Mouse (Mus musculus): ENCODE results near the gene Erc2.

Gene Erc2

DNA sequence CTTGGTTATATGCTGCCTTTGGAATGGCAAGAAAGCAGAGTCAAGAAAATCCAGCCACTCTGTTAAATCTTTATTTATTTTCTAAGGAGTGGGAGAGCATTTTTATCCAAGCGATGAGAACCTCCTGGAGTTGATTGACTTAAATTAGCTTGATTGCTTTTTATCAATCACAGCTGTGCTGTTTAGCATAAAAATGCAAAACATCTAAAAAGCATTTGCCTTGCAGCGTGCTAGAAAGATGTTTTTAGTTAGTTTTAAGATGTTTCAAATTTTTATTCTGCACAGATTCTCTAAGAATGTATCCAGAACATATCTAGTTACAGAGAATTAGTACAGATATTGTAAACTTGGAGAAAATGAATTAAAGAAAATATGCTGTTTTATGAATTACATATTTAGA lies 315.7 kb downstream of the Erc2 start:
- DNase-seq (ENCODE audit: low read depth, low spot score), result no peak

GRCm38 (mm10) chr14:27945276-27945675 lies 323.0 kb downstream of the Erc2 start:
- no peak for DNase-seq (ENCODE audit: low read depth, low spot score)

DNA sequence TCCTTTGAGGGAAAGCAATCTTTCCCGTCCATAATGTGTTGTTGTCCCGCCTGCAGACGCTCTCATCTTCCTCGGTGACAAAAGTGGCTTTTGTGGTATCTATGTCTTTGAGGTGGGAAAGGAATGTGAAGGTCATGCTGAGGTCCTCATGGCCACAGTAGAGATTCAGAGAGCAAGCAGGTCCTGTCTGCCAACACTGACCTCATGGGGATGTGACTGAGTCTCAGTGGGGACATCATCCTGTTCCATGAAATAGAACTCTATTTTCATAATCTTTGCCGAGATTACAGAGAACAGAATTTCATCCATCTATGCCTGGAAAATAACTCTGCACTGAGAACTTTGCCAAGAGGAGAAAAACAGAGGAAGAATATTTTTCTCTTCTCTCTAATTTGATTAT lies 324.0 kb downstream of the Erc2 start:
- no peak for DNase-seq (ENCODE audit: low read depth, low spot score)

- DNase-seq (ENCODE audit: low read depth, low spot score), result peak; percentile 51
Observed at GRCm38 (mm10) chr14:27948391-27948790, 326.2 kb downstream of the Erc2 start.

DNA sequence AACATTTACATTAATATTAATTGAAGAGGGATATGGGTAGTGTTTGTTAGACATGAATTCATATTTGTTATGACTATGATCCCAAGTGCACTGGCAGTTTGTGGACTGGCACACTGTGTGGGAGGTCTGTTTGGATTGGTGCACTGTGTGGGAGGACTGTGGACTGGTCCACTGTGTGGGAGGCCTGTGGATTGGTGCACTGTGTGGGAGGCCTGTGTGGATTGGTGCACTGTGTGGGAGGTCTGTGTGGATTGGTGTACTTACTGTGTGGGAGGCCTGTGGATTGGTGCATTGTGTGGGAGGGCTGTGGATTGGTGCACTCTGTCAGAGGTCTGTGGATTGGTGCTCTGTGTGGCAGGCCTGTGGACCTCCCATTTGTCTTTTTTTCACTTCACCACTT lies 331.6 kb downstream of the Erc2 start:
- DNase-seq (ENCODE audit: low read depth, low spot score), result no peak

DNA sequence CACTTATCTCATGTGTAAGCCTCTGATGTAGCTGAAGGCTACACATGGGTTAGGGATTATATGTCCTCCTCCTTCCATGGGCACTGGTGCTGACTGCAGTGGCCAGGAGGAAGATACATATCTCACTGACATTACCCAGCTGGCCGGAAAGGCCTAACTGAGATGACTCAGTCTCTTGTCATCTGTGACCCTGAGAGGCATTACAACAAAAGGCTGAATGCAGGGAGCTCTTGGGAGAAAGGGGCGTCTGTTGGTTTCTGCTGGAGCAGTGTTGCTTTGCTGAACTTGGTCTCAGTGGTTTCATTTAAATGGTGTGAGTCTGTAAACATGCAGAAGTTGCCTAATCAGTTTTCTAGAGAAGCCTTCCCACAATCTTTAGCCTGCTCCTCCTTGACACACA lies 334.6 kb downstream of the Erc2 start:
- DNase-seq (ENCODE audit: low read depth, low spot score), result no peak

DNA sequence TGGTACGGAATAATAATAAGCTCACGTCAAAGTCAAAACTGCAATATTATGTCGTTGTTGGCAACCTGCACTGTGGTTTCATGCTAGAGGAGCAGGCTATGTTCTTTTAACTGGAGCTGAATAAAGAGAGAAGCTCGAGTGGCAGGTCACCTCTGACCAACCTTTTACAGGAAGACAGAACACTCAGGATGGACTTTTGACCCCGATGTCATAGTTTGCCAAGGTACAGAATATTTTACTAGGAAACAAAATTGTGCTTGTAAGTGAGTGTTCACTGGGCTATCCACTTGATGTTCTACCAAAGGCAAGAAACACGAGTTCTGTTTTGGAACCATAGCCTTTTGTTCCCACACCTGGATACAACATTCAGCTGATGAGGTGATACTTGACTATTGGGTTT lies 351.5 kb downstream of the Erc2 start:
- DNase-seq (ENCODE audit: low read depth, low spot score), result no peak

GRCm38 (mm10) chr14:27975661-27976060 lies 353.4 kb downstream of the Erc2 start:
- no peak for DNase-seq (ENCODE audit: low read depth, low spot score)

- no peak for DNase-seq (ENCODE audit: low read depth, low spot score)
Observed at GRCm38 (mm10) chr14:27984758-27985157, 362.5 kb downstream of the Erc2 start.

DNA sequence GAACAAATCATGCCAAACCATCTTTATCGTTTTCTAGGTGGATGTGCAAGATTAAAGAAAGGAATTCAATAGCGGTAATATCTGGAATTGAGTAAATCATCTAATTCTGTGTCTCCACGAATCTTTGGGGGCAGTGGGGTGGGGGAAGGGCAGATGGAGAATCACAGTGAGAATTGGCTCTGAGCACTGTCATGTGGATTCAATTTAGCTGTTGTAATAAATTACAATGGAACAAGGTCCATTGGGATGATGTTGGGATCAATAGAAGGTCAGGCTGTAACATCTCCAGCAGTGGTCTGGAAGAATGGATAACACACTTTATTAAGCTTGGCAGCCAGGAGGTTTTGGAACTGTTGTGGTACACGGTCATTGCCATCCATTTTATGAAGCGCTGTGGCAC lies 363.0 kb downstream of the Erc2 start:
- DNase-seq (ENCODE audit: low read depth, low spot score), result peak; percentile 69

GRCm38 (mm10) chr14:27987422-27987821 lies 365.2 kb downstream of the Erc2 start:
- DNase-seq (ENCODE audit: low read depth, low spot score), result no peak

DNA sequence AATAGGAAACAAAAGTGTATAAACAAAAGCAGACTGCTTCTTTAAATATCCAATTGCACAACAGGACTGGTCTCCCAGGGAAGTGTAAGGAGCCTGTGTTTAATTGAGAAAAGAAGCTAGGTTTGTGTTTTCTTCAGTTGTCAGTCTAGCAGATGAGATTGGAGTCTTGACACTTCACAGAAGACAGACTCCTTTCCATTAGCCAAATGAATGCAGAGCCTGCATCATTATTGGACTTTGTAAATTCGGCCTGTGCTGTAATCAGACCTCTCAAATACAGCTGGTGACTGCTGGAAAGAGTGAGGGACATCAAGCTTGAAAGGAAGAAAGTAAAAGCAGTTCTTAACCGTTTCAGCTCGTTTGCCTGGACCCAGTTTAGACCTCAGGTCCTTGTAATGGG lies 376.3 kb downstream of the Erc2 start:
- no peak for DNase-seq (ENCODE audit: low read depth, low spot score)

DNA sequence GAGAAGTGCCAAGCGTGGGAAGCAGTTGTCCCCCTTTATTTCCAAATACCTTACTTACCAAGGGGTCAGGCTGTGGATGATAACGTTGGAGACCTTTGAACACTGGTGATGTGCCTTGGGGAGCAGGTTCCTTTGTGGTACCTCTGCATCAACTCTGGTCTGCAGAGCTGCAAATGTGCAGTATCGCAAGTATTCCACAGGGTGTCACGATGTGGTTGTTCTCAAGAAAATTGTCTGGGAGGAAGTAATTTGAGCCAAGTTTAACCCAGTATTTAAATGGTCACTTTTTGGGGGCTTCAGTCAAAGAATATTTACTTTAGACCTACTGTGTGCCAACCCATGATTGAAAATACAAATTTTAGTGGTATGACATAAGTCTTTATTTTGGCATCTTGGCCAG lies 381.8 kb downstream of the Erc2 start:
- DNase-seq (ENCODE audit: low read depth, low spot score), result peak; percentile 34

DNA sequence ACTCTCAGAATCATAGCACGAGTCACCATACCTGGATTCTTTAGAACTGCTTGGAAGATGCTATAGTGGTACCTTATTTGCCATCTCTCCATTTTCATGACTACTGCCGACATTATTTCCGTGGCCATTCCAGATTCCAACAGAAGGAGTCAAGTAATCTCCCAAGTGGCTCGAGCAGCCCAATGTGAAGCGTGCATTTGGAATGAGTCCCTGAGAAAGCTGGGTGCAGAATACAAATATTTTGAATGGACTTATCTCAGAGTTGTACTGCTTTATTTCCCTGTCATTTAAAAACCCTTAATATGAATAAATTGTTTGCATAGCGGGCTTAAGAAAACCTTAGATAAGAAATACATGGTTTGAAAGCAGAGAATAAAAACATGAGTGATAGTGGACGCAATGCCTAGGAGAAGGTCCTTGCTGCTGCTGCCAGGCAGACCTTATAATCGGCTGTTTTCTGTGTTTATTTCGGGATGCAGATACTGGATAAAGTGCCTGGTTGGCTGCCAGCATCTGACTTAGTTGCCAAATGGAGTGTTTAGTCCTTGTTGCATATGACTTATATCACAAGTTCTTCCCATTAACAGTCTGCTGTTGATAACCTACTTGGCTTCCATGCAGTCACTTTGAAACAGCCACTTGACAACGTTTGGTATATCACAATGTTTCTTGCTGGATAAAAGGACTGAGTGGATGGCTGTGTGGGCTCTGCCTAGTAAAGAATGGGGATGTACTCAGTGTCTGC lies 388.5 kb downstream of the Erc2 start:
- no peak for DNase-seq (ENCODE audit: low read depth, low spot score)

DNA sequence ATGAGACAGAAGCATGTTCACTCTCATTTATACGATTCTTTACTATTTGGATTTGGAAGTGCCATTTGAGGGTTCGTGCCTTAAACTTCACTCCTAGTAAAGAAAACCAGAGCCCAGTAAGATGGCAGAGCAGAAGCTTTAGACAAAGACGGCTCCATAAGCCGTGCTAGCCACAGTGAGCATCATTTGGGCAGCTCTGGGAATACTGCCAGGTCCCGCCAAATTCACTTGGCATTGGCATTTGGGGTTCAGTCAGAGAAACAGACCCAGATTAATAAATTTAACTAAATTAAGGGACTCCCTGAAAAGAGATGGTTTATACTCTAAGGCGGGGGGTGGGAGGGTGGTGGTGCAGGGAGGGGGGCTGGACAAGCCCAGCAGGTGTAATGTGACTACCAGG lies 401.0 kb downstream of the Erc2 start:
- DNase-seq (ENCODE audit: low read depth, low spot score), result no peak

- DNase-seq (ENCODE audit: low read depth, low spot score), result no peak
Observed at GRCm38 (mm10) chr14:28030870-28031269, 408.6 kb downstream of the Erc2 start.

DNA sequence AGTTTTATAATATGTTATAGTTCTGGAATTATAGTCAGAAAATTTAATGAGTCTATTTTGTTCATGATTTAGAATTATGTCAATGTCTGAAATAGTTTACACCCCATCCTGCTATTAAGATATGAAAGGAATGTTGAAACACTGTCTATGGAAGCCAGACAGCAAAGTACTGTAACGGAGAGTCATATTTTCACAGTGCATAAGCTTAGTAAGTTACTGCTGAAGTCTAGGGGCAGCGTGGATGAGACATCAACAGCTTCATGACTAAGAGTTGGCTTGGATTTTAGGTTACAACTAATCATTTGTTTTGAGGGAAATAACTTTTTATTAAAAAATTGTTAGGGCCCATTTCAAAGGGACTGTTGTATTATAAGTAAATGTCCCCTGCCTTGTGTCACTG lies 412.8 kb downstream of the Erc2 start:
- no peak for DNase-seq (ENCODE audit: low read depth, low spot score)

DNA sequence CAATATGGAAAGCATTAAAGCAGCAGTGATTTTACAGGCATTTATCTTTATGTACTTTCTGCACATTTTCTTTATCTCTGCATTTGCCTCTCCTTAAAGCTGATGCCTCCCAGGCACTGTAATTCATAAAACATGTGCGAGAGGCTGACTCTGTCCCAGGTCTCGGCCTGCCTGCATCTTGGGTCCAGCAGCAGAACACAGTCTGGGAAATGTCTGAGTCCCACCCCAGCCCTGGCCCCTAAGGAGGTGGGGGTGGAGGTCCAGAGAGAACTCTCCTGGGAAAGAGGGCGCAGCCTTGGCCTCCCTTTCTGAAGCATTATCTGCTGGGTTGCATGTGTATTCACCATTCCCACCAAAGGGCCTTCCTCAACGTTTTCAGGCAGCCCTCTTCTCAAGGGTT lies 420.9 kb downstream of the Erc2 start:
- DNase-seq (ENCODE audit: low read depth, low spot score), result no peak

- DNase-seq (ENCODE audit: low read depth, low spot score), result no peak
Observed at GRCm38 (mm10) chr14:28051646-28052045, 429.4 kb downstream of the Erc2 start.

DNA sequence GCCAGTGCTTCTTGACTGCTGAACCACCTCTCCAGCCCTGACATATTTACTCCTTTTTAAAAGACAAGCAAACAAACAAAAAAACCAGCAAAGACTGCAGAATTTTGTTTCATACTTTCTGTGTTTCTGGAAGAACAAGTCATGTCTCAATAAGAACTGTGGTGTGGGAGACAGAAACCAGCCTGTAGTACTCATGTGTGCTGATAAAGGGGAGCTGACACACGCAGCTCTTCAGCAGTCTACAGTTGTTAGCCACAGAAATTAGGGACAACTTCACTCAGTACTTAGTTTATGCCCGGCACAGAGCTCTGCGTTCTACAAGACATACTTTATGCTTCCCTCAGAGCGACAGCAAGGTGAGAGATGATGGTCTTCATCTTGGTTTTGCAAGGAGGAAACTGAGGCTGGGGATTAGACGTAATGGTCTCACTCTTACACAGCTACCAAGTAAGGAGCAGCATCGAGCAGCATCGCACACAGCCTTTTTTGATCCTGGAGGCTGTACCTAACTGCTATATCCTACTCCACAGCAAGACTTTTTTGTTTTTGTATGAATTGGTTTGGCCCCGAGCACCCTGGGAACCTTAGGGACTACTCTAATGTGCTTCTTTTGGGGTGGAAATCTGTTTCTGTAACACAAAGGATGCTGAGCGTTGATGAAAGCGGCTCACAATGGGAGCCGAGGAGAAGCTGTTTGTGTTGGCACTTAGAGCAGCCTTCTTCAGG lies 435.1 kb downstream of the Erc2 start:
- DNase-seq (ENCODE audit: low read depth, low spot score), result no peak

GRCm38 (mm10) chr14:28057885-28058860 lies 435.9 kb downstream of the Erc2 start:
- DNase-seq (ENCODE audit: low read depth, low spot score), result peak; percentile 47

- no peak for DNase-seq (ENCODE audit: low read depth, low spot score)
Observed at GRCm38 (mm10) chr14:28060891-28061290, 438.7 kb downstream of the Erc2 start.
